Mouse (Mus musculus) MEL (cell line): ENCODE results near the gene Cnga3.

Experiments used
- CHD2 ChIP-seq: IDR thresholded peaks from 2 replicates; pipeline ENCODE4 v1.6.1; 2011; ENCODE audit warnings: low read length, improper control_type of control experiment
- CTCF ChIP-seq, 3 experiments: IDR thresholded peaks in 2 of 3; conservative IDR thresholded peaks in 1 of 3; 2 replicates each; pipeline ENCODE4 v1.5.1; 2011 to 2012; ENCODE audit warnings: low read length in 3 of 3, low read depth in 2 of 3, mild to moderate bottlenecking in 2 of 3, improper control_type of control experiment in 1 of 3, inconsistent platforms in 1 of 3, mixed read lengths in 1 of 3, moderate library complexity in 1 of 3; ENCODE audit not compliant: control insufficient read depth in 1 of 3, insufficient read depth in 1 of 3, poor library complexity in 1 of 3, severe bottlenecking in 1 of 3
- KAT2A ChIP-seq: conservative IDR thresholded peaks from 2 replicates; pipeline ENCODE4 v1.6.1; 2012; ENCODE audit warnings: low read depth, low read length, improper control_type of control experiment, inconsistent platforms
- MXI1 ChIP-seq: IDR thresholded peaks from 2 replicates; pipeline ENCODE4 v1.6.1; 2011; ENCODE audit warnings: mild to moderate bottlenecking, low read depth, low read length, improper control_type of control experiment
- POLR2A ChIP-seq, 2 experiments: IDR thresholded peaks; 2 replicates each; pipeline ENCODE4 v1.6.1; 2011 to 2012; ENCODE audit warnings: low read length in 2 of 2, mild to moderate bottlenecking in 2 of 2, control low read depth in 1 of 2, improper control_type of control experiment in 1 of 2, low read depth in 1 of 2, moderate library complexity in 1 of 2; ENCODE audit not compliant: control insufficient read depth in 1 of 2, insufficient read depth in 1 of 2, poor library complexity in 1 of 2
- SIN3A ChIP-seq: IDR thresholded peaks from 2 replicates; pipeline ENCODE4 v1.6.1; 2012; ENCODE audit warnings: low read length, improper control_type of control experiment, inconsistent platforms
- ZC3H11A ChIP-seq: IDR thresholded peaks from 2 replicates; pipeline ENCODE4 v1.6.1; 2012; ENCODE audit warnings: low read depth, mild to moderate bottlenecking, inconsistent platforms, low read length, improper control_type of control experiment
- ZNF384 ChIP-seq: IDR thresholded peaks from 2 replicates; pipeline ENCODE4 v1.6.1; 2012; ENCODE audit warnings: low read depth, mild to moderate bottlenecking, inconsistent platforms, low read length, improper control_type of control experiment

- TF ChIP-seq CTCF (IDR thresholded peaks at IDR 0.05 in 2 of 3, conservative IDR thresholded peaks at IDR 0.05 in 1 of 3; ENCODE audit: control insufficient read depth in 1 of 3, insufficient read depth in 1 of 3, low read depth in 2 of 3, low read length in 3 of 3, poor library complexity in 1 of 3, severe bottlenecking in 1 of 3), result no peak
- peak; percentile 37 for TF ChIP-seq SIN3A
- no peak; the same call in 1 of the 2 replicates for TF ChIP-seq ZNF384
- peak; percentile 29; the same call in 1 of the 2 replicates for TF ChIP-seq MXI1
- TF ChIP-seq POLR2A (IDR thresholded peaks at IDR 0.05; ENCODE audit: control insufficient read depth in 1 of 2, insufficient read depth in 1 of 2, low read depth in 1 of 2, low read length in 2 of 2, poor library complexity in 1 of 2), result peak; percentile 36 to 54; a peak in 2 of 4 replicates
- no peak for TF ChIP-seq ZC3H11A
- TF ChIP-seq CHD2, result 0 out of 2 replicates have a peak, but pooled peaks have one; percentile 25
- TF ChIP-seq KAT2A, result no peak
Observed at GRCm38 (mm10) chr1:37299540-37300491, 85.6 kb downstream of the Cnga3 start, which contains the start of gene Inpp4a.
